Mouse (Mus musculus) cerebellum, postnatal 4 days (tissue): ENCODE results near the gene Mrvi1.

Experiments
- DNase-seq, 2 experiments: peaks; one replicate each; pipeline ENCODE4 v3.0.0; 2022; ENCODE audit warnings: low spot score in 2 of 2, mixed read lengths in 1 of 2

Gene Mrvi1

DNA sequence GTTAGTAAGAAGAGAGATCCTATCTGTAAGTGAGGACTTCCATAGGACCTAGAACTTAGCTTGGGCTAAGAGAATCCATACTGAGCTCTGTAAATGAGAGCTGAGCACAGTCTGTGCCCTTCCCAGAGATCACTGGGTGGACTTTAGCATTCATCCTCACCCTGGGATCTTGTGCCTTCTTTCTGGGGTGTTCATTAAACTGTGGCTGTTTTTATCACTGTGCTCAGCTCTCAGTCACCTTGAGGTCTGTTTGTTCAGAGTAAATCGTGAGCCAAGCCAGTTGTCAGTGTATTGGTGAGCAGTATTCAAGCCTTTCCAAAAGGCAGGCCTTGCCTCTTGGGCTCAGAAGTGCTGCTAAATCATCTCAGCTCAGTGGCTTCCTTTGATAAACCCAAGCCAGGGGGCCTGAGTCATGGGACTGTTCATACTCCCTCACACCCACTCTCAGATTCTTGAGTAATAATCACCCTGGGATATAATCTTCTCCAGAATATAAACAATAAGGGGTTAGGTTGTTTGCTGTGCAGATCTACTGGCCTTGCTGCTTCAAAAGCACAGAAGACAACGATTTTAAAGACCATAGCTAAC lies 100.4 kb downstream of the Mrvi1 start:
- no peak for DNase-seq

DNA sequence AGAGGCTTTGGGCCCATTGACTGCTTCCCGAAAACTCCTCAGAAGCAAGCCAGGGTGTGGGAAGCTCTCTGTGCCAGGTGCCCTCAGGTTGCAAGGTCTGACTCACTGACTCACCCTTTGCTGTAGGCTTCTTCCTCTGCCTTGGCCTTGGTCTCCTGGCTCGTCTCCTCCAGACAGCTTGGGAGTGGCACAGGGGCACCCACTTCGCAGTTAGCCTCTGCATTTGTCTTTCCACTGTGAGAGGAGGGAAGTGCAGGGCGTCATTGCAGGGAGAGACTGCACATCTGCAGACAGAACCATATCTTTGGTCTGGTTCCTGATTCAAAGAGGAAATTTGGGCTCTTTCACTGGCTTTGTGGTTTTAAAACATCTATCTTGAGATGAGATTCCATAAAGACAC lies 104.2 kb downstream of the Mrvi1 start:
- DNase-seq, result no peak

DNA sequence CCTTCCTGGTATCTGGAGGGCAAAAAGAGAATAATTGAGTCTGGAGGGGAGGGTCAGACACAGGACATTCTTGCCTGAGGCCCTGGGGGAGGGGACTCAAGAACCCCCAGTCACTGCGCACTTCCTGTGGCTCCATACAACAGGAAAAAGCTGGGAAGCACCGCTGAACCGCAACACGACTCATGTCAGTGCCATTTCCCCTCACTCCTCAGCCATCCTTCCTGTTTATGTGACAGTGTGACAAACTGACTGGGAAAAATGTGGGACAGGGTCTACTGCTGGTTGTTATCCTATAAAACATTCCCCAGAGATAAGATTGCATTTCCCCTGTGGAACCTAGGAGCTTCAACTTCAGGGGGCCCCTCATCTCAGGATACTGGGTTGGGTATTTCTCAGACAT lies 105.3 kb downstream of the Mrvi1 start:
- no peak for DNase-seq

DNA sequence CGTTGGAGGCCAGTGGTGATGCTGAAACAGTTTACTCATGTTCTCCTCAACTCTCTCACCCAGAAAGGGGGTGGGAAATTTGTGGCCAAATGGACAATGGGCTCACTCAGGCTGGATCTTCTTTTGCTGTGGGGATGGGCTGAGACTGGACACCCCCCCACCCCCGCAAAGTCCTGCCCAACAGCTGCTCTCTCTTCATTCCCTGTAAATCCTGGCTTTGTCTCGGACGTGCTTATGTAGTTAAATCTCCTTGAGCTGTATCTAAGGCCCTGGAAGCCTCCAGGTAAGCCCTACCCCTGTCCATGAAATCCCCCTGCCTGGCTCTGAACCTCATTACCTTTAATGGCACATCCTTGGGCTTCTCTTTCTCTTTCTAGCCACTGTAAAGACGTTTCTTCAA lies 113.5 kb downstream of the Mrvi1 start:
- no peak for DNase-seq

DNA sequence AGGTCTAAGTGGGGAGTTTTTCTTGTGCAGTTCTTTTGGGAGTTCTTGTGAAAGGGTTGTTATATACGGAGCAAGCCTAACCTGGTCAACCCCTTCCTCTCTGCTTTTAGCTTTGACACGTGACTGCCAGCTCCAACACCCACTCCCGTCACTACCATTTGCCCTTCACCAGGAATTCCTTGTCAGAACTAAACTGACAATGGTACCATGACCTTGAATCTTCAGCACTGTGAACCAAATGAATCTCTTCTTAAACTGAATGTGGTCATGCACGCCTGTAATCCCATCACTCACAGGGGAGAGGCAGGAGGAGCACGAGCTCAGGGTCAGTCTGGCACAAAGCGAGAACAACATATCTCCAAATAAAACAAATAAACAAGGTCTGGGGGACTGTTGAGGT lies 115.1 kb downstream of the Mrvi1 start:
- no peak for DNase-seq

DNA sequence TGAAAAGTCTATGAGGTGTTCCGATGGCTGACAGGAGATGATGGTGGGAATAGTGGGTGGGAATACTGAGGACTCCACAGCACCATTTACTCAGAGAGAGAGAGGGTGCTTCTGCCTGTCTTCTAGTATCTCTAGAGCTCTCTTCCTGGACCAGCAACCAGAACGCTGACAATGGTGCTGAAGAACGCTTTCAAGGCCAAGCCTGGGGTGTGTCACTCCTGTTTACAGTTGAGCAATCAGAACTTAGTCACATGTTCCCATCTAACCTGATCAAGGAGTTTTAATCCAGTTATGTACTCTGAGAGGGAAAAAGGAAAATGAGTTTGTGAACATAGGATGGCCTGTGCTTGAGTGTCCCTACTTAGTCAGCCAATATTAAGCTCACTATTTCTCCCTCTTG lies 116.2 kb downstream of the Mrvi1 start:
- no peak for DNase-seq

DNA sequence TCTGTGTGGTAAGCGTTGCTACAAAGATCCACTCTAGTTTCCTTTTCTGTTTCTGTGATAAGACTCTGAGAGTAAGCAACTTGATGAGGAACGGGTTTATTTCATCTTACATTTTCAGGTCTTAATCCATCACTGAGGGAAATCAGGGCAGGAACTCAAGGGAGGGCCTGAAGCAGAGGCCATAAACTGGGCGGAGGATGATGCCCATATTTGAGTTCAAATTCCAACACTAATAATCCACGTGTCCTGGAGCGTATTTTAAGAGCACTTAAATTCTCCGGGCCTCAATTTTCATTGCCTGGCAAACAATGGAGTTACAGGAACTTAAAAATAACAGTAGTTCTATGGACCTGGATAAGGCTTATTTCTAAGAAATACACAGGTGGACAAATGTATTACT lies 116.7 kb downstream of the Mrvi1 start:
- DNase-seq, result no peak

DNA sequence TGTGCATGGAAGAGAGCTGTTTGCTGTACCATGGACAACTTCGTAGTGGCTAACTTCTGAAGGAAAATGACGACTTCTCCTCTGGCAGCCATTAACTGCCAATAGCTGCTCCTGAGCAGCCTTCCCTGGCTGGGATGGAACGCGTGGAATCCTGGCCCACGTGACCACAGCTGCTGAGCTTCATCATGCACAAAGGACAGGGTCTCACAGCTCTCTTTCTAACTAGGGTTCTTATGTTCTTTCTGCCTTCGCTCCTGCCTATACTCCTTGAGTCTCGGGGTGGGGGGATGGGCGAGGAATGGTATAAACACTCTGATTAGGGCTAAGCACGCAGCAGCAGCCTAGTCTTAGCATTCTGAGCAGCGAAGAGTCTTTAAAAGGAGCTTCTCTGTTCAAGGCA lies 117.2 kb downstream of the Mrvi1 start:
- no peak for DNase-seq

DNA sequence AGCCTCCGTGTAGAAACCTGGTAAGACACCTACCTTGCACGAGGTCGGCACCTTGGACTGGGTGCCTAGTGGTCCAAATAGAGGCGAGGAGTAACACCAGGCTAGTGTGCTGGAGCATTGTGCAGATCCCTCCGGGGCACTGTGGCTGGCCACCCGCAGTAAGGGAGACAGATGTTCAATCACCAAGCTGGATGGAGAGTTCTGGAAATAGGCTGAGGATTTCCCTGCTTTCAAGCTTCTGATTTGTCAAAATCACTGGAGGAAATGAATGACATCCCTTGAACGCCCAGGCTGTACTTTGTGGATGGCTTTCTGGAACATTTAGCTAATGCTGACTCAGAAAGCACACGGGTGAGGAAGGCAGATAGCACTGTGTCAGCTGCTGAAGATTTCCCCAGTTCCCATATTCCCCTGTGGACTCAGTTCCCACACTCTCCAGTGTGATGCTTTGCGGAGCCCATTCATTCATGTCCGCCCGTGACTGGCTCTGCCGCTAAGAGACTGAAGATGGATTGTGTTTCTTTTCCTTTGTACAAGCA lies 119.4 kb downstream of the Mrvi1 start, which contains the start of gene Lyve1:
Gene Lyve1, minus strand, starts transcription at position 489 of the 539 bp plus-strand sequence.
- no peak for DNase-seq

DNA sequence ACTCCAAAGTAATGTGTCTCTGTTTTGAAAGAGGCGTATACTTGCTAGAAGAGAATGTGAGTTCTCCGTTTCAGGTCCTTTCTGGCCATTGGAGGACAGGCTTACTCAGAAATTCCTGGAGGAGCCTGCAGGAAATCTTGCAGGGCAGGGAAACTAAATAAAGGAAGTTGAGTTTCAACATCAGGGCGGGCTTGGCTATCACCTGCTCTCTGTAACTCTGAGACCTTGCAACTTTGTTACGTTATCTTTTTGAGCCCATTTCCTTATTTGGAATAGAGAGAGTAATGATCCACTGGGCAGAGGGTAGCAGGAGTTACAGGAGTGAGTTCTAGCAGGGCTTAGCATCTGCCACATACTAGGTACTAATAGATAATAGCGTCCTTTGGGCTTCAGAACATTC lies 122.1 kb downstream of the Mrvi1 start:
- no peak for DNase-seq

DNA sequence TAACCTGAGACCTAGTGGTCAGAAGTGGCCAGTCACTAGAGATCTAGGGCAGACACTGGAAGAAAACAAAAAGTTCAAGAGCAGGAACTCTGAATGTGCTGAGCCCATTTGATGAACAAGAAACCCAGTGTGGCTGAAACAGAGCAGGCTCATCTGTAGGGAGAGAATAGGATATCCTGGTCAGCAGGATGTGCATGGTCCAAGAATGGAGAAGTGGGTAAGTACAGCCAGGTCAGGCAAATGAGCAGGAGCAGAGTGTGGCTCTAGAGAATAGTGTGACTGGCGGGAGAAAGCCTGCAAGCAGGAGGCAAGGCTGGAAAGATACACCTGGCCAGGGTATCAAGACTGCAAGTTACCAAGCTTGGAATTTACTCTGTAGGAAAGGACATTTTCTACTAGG lies 126.7 kb downstream of the Mrvi1 start:
- DNase-seq, result no peak

DNA sequence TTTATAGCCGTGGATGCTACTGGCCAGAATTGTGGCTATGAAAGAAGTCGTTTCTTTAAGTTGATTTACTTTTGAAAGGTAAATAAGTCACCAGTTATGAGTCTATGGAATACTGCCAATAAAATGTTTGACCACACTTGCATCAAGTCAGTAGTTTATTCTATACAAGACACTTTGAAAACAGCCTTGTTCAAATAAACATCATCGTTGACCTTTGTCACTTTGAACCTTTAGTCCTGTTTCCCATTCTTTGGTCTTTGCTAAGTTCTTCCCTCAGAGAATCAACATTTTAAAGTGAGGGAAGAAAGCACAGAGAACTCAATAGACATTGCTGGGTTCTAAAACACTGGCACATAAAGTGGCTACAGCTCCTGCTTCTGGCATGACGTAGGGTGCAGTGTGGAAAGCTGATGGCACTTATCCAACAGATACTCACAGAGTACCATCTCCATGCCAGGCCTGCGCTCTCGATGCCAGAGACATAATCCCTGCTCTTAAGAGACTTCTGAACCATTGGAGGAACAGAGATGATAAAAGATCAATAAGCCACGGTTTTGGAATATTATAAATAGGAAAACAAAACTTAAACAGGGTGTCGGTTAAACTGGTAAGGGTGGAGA lies 127.2 kb downstream of the Mrvi1 start:
- DNase-seq, result peak in 1 of 2 experiments; percentile 20

DNA sequence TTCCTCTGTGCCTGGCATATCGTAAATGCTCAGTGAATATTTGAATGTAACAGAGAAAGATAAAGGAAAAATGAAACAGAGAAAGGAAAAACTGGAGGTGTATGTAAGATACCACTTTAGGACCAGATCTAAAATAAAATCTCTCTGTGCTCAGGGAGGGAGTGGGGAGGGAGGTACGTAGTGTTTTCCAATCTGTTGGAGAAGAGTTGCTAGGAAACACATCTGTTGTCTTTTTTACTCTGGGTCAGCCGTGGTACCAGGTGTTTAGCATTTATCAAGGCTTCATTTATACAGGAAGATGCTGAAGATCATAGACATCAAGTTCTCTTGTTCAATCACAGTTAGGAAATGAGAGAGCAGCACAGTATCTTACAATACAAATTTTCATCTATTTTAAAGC lies 127.7 kb downstream of the Mrvi1 start:
- no peak for DNase-seq

DNA sequence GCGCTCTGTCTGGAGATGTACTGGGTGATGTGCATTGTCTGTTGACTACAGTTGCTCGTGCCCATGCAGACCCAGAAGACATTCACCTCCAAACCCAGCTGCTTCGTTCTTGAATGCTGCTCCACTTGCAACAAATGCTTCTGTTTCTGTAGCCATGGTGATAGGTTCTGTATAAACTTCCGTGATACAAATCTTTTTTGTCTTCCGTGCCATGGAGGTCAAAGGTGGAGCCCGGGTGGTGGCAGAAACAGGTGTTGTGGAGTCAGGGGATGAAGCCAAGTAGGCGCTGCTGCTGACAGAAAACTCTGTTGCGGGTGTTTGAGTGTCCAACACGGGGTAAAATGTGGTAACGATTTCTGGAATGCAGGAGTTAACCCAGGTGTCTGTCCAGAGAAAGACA lies 128.7 kb downstream of the Mrvi1 start:
- no peak for DNase-seq

DNA sequence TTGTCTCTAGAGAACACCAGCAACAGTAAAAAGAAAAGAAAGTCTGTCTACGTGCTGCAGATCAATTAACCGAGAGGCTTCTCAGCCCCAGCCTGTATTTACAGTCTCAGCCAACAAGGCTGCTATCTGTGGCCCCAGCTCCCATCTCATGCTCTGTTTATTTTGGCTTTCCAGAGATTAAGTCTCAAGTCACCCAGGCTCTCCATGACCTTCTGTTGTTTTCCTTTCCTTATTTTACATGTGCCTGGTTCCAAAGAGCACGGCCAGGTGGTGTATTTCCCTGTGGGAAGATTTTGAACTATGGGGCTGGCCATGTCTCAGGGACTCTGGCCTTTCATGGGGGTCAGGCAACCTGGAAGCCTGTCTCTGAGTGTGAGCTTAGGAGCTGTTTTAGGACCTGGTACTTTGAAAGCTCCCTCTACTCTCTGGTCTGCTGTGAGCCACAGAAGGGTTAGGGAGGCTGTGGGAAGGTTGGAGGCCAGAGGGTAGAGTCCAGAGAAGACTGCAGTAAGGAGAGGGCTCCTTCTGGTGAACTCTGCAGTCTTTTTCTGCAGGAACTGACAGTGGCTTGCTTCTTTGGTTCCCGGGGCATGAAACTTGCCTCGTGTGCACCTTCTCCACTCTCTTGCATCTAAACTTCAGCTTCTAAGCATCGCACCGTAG lies 130.6 kb downstream of the Mrvi1 start:
- no peak for DNase-seq

DNA sequence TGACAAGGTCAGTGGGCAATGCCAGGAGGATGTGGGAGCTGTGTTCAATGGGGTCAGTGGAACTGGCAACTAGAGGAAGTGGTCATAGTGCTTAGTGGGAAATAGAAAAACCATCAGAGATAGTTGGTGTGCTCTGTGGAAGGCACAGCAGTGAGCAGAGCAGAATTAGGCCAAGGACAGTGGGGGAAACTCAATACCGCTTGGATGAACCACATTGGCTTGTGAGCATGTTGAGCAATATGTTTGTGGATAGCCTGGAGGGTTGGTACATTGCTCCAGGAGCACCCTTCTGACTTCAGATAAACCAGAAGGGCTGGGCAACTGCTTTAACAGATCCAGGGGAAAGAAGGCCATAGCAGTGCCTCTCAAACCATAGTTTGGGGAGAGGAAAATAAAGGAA lies 133.9 kb downstream of the Mrvi1 start:
- DNase-seq, result no peak

DNA sequence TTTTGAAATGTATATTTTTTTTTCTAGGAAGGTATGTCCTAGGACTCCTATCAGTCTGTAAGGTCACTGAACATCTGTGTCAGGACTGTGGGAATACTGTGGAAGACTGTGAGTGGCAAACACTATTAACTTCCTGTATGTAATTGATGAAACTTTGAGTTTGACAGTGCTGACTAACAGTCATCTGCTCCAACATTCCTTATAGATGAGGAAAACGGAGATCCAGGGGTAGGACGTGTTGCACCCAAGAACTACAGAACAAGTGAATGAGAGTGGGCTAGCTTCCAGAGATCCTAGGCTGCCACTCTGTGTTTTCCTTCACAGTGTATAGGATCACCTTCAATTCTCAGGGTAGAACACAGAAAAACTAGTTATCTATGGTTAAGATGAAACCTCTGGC lies 134.9 kb downstream of the Mrvi1 start:
- no peak for DNase-seq

DNA sequence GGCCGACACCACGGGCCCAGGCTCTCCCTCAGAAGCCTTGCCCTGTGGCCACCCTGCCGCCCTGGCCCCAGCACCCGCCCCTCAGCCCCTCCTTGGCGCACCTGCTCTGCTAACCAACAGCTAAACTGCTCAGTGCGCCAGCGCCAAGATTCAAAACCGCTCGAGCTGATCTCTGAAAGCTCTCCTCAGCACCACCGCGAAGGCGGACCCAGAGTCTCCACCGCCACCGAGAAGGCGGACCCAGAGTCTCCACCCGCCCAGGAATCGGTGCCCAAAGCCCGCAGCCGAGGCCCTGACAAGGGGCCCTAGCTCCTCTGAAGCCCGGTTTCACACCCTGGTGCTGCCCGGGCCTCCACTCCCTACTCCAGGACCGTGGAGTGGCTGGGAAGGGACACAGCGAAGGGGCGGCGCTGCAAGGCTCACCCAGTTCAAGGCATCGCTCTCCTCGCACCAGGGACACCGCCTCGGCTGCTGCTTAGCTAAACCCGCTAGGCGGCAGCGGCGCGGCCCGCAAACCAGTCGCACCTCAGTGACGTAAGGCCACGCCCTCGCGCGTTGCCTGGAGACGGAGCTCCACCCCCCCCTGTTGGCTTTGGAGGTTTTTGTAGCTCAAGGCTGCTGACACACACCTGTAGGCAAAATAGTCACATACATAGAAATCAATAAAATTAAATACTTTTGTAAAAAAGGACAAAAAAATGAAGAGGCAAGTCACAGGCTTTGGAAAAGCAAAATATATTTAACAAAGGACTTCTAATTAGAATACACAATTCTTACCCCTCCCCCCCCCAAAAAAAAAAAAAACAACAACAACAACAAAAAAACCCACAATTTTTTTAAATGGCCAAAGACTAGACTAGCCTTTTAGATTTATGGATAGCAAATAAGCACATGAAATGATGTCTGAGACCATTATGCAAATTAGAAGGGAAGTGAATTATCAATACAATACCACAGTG lies 138.1 kb downstream of the Mrvi1 start, which contains the start of gene Rnf141:
Gene Rnf141, minus strand, starts transcription at position 542 of the 959 bp plus-strand sequence.
- peak; percentile 84 to 92 for DNase-seq

DNA sequence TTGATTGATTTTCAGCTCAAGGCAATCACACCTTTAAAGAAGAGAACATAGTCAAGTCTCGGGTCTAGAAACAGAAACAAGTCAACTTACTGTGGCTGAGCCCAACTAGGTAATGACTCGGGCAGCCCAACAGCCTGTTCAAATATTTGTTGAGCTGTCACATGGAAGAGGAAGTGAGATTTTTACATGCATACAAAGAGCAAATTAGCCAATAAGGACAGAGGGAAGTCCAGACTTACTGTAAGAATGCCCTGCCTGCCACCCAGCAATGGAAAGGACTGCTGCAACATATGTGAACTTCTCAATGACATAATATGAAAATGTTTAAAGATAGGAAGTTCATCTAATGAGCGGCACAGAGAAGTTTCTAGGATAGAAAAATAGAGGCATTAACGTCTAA lies 141.9 kb downstream of the Mrvi1 start:
- no peak for DNase-seq

DNA sequence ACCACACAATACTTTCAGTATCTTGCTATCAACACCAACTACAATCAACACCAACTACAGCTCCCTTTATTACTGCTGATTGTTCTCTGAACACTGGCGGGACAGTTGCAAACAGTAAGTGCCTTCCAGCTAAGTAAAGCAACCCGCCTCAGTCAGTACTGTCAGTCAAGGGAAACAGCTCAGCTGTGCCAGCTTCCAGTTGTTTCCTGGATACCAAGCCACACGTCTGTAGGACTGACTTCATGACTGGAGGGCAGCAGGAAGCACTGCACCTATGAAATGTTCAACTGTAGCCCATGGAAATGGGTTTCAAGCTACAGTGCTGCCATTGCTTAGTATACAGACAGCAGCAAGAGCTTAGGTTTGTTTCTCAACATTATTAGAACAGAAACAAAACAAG lies 147.7 kb downstream of the Mrvi1 start:
- no peak for DNase-seq

DNA sequence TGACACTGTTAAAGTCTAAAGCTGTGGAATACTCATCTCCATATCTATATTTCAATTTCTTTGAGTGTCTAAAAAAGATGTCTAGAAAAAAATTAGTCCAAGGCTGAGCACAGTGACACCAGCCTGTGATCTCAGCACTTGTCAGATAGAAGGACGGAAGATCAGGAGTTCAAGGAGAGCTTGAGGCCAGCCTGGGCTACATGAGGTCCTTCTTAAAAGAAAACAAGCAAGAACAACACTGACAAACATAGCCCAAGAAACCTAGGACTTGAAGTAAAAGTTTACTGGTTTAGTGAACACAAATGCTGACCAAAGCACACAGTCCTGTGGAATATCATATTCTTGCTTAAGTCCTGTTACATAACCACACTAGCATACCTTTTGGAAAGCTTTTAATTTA lies 148.2 kb downstream of the Mrvi1 start:
- no peak for DNase-seq

DNA sequence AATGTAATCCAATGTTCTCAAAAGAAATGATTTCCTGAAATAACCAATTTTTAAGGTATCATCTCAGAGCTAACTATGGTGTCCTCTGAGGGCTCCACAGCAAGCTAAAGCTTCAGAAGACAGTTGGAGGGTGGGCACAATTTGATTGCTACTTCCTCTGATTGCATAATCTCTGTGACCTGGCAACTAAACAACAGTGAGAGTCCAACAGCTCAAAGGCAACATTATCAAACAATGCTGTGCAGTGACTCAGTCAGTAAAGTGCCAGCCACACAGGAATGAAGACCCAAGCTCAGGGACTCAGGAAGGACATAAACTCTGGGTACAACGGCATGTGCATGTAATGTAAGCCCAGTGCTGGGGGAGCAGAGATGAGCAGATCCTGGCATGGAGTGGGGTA lies 149.2 kb downstream of the Mrvi1 start:
- DNase-seq, result no peak
